Mouse (Mus musculus) bone marrow, adult 2 months (tissue): ENCODE results near the gene 2700049A03Rik.

Experiments
- CTCF ChIP-seq: fragments of 200-500 bp; IDR thresholded peaks from 2 replicates; pipeline ENCODE4 v1.5.1; 2011; ENCODE audit warnings: low read length, control low read depth; ENCODE audit not compliant: control insufficient read depth, insufficient read depth
- POLR2A ChIP-seq: fragments of 200-500 bp; IDR thresholded peaks from 2 replicates; pipeline ENCODE4 v1.6.1; 2011; ENCODE audit warnings: low read depth, mild to moderate bottlenecking, control low read depth, low read length, borderline replicate concordance; ENCODE audit not compliant: control insufficient read depth

- TF ChIP-seq CTCF = no peak
- no peak; the same call in 1 of the 2 replicates for TF ChIP-seq POLR2A
Observed at GRCm38 (mm10) chr12:71136974-71137491, 385 bp downstream of the 2700049A03Rik start.
